Mouse (Mus musculus) ES-E14 (cell line): ENCODE results near the gene Ttf2.

Experiments used
- CHD2 ChIP-seq: IDR thresholded peaks from 2 replicates; pipeline ENCODE4 v1.6.1; 2014; ENCODE audit warnings: mild to moderate bottlenecking, low read depth, low read length, inconsistent platforms
- ZC3H11A ChIP-seq: IDR thresholded peaks from 2 replicates; pipeline ENCODE4 v1.6.1; 2012; ENCODE audit warnings: low read depth, mild to moderate bottlenecking, inconsistent platforms, low read length, borderline replicate concordance
- ZNF384 ChIP-seq: IDR thresholded peaks from 2 replicates; pipeline ENCODE4 v1.6.1; 2012; ENCODE audit warnings: low read depth, low read length, inconsistent platforms

DNA sequence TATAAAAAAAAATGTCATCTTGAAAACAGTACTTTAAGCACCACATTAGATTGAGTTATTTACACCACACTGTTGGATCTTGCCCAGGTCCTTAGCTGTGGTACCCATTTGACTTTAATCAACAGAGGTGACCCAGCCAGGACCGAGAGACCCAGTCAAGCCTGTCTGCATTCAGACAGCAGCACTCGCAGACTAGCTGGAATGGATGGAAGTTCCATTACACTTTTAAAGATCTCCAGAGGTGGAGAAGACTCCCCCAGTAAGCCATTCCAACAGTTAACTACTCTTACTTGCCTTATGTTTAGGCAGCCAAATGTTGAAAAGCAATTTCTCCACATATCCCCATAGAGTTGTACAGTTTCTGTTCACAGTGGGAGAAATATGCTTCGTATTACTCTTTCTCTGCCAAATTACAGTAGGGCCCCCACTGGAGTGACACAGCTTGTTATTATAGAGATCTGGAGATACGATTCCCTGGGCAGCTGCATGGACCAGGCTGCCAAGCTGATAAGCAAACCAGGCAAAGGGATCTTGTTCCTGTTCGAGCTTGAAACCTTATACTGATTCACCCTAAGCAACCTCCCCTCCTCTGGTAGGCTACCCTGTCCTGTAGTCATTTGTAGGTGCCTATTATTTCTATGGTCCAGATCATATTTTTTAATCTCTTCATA, 37.8 kb upstream of the Ttf2 start:
- TF ChIP-seq ZNF384, result no peak
- TF ChIP-seq ZC3H11A, result no peak
- TF ChIP-seq CHD2, result no peak
